Mouse (Mus musculus) stomach, embryonic 14.5 days (tissue): ENCODE data around the gene BC004004. TPM values are rescaled to one million over a fixed set of nuclear protein-coding genes. Genes with fewer than 3 reads are reported as not detected.

Experiments used
- ATAC-seq: fragments of 200-750 bp; cut with Nextera tagmentation; 2 replicates; pipeline ENCODE4 v1.8.0; 2017; ENCODE audit warnings: low read depth, moderate TSS enrichment; ENCODE audit not compliant: insufficient number of reproducible peaks, insufficient read depth, low FRiP score
- H3K27ac ChIP-seq: fragments of 300-500 bp; sonication (generic); 2 replicates; pipeline ENCODE4 v1.5.1; 2014; ENCODE audit warnings: mild to moderate bottlenecking, low read length, moderate library complexity, mixed read lengths
- H3K27me3 ChIP-seq: fragments of 300-500 bp; sonication (generic); 2 replicates; pipeline ENCODE4 v1.6.1; 2014; ENCODE audit warnings: low read length, control low read depth, mixed read lengths; ENCODE audit not compliant: control insufficient read depth, insufficient read depth
- H3K36me3 ChIP-seq: fragments of 300-500 bp; sonication (generic); 2 replicates; pipeline ENCODE4 v1.6.1; 2014; ENCODE audit warnings: mild to moderate bottlenecking, control low read depth, low read length, moderate library complexity, mixed read lengths; ENCODE audit not compliant: control insufficient read depth, insufficient read depth
- H3K4me1 ChIP-seq: fragments of 300-500 bp; sonication (generic); 2 replicates; pipeline ENCODE4 v1.6.1; 2014; ENCODE audit warnings: low read length, control low read depth, mixed read lengths; ENCODE audit not compliant: control insufficient read depth, insufficient read depth
- H3K4me2 ChIP-seq: fragments of 300-500 bp; sonication (generic); replicated peaks from 2 replicates; pipeline ENCODE4 v1.6.1; 2014; ENCODE audit warnings: low read depth, low read length, control low read depth
- H3K4me3 ChIP-seq: fragments of 300-500 bp; sonication (generic); 2 replicates; pipeline ENCODE4 v1.5.1; 2014; ENCODE audit warnings: low read depth, low read length, control low read depth
- H3K9ac ChIP-seq: fragments of 300-500 bp; sonication (generic); replicated peaks from 2 replicates; pipeline ENCODE4 v1.6.1; 2014; ENCODE audit warnings: low read depth, mild to moderate bottlenecking, control low read depth, low read length, moderate library complexity, mixed read lengths
- H3K9me3 ChIP-seq: fragments of 300-500 bp; sonication (generic); 2 replicates; pipeline ENCODE4 v1.6.1; 2016; ENCODE audit warnings: low read depth, low read length, control low read depth; ENCODE audit not compliant: control insufficient read depth
- WGBS: fragments of 180-500 bp; shearing (Covaris S2); extraction: QIAGEN DNeasy Blood & Tissue Kit; methylation state at CpG from one replicate; pipeline ENCODE4 v1.1.7; 2014; 5-methylcytosine and 5-hydroxymethylcytosine counted together
- polyA plus RNA-seq: library from polyadenylated mRNA; unstranded; fragments of >200 nt; fragmentation: Nextera tagmentation; extraction: Ambion mirVana; gene quantifications from 2 replicates; pipeline ENCODE4 v1.2.1, GENCODE M21; 2014

The BC004004 gene
- polyA plus RNA-seq, 1 experiment from 2014 or later, result 79.5 TPM

DNA sequence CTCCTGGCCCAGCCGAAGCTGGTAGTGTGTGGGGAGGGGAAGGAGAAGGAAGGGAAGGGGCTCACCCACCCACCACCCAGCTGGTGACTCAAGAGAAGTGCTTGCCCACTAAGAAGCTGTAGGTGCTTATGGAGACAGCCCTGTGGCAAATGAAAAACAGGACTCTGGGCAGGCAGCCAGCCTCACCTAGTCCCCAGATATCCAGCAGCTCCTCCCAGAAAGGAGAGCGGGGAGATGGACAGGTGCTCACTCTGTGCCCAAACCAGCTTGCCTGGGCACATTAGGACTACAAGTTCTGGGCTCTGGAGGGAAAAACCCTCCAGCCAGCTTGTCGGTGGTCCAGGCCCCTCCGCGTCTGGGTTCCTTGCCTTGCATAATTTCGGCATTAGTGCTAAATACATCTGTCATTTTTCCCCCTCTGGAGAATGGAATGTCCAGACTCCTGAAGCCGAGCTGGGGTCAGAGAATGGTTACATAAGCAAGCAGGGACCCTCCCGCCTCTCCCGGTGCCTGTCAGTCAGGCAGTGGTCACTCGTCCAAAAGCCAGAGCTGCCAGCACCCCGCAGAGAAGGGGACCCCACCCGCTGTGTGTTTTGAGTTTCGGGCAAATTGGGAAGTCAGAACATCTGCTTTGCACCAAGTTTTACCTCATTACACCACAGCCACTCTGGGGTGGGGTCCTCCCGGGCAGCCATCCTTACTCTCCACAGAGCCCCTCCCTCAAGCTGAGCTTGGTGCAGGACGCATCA is 36.6 kb downstream of the BC004004 start:
- H3K27ac ChIP-seq, result no peak overlapping the region
- no peaks in the 10 kb centered on the region for H3K9me3 ChIP-seq
- ATAC-seq, result no peak
- no peaks in the 10 kb centered on the region for H3K27me3 ChIP-seq
- H3K9ac ChIP-seq, result no peak overlapping the region
- H3K36me3 ChIP-seq, result no peaks in the 10 kb centered on the region; the same call in 1 of the 2 replicates
- H3K4me2 ChIP-seq, result no peak overlapping the region; the same call in 1 of the 2 replicates
- 13% methylated on average over 15 of the region's 15 CpGs for WGBS
- H3K4me1 ChIP-seq, result peaks cover 21% of the 10 kb centered on the region
- no peak overlapping the region for H3K4me3 ChIP-seq

DNA sequence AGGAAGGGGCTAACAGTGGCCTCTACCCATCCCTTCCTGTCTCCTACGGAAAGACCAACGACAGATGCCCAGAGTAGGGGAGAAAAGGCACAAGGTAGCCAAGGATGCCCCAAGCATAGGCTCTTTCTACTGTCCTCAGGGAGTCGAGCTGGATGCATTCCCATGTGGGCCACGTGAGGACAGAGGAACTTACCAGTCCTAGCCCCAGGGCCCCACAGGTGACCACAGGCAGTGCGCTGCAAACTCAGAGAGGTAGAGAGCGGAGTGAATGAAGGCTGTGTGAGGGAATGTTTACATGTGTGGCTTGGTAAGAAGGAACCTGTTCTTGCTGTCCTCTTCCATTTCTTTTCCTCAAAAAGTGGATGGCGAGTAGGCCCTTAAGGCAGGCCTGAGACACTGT is 37.3 kb downstream of the BC004004 start:
- peaks cover 21% of the 10 kb centered on the region for H3K4me1 ChIP-seq
- 58% methylated on average over 7 of the region's 7 CpGs for WGBS
- H3K9ac ChIP-seq, result no peak overlapping the region
- no peaks in the 10 kb centered on the region; the same call in 1 of the 2 replicates for H3K36me3 ChIP-seq
- no peak overlapping the region for H3K4me2 ChIP-seq
- H3K27me3 ChIP-seq, result no peaks in the 10 kb centered on the region
- no peak overlapping the region for H3K4me3 ChIP-seq
- H3K27ac ChIP-seq, result no peak overlapping the region
- ATAC-seq, result no peak
- no peaks in the 10 kb centered on the region for H3K9me3 ChIP-seq

DNA sequence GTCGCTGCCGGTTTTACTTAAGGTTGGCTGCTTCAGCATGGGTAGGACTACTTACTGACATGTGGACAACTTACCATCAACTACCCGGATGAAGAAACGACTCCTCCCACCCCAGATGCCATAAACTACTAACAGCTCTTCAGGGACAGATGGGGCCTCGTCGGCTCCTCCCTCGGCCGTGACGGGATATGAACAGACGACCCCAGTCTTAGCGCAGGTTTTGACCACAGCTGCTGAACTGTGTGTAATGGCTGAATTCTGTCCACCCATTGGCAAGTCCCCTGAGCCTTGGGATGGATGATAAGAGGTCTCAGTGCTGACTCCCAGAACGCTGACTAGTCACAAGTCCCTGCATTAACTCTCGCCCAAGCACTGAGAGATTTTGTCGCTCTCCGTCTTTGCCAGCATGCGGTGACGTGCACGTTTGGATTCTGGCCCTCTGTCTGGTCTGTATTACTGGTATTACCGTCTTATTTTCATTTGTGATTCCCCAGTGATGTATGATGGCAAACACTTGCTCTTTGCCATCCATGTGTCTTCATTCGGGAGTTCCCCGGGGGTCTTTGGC is 41.6 kb downstream of the BC004004 start:
- Histone ChIP-seq H3K36me3 (no peaks in the 10 kb centered on the region), H3K27me3 (no peaks in the 10 kb centered on the region), H3K4me3 (no peak overlapping the region), H3K4me2 (no peak overlapping the region), H3K9me3 (0 out of 2 replicates have a peak, but pooled peaks cover 3% of the 10 kb centered on the region), H3K4me1 (peaks cover 16% of the 10 kb centered on the region), H3K27ac (no peak overlapping the region), H3K9ac (no peak overlapping the region)
- 78% methylated on average over 21 of the region's 21 CpGs for WGBS
- no peak for ATAC-seq

GRCm38 (mm10) chr17:29311602-29312001 is 43.0 kb downstream of the BC004004 start:
- H3K4me2 ChIP-seq, result no peak overlapping the region
- no peak overlapping the region for H3K9ac ChIP-seq
- H3K27me3 ChIP-seq, result no peaks in the 10 kb centered on the region
- 0 out of 2 replicates have a peak, but pooled peaks cover 3% of the 10 kb centered on the region for H3K9me3 ChIP-seq
- H3K4me1 ChIP-seq, result peaks cover 7% of the 10 kb centered on the region; the same call in 1 of the 2 replicates
- no peak overlapping the region for H3K27ac ChIP-seq
- WGBS, result 88% methylated on average over 8 of the region's 8 CpGs
- no peaks in the 10 kb centered on the region for H3K36me3 ChIP-seq
- no peak overlapping the region for H3K4me3 ChIP-seq
- no peak for ATAC-seq

GRCm38 (mm10) chr17:29312082-29312481 is 43.5 kb downstream of the BC004004 start:
- 92% methylated on average over 2 of the region's 2 CpGs for WGBS

GRCm38 (mm10) chr17:29313300-29313699 is 44.7 kb downstream of the BC004004 start:
- no peak overlapping the region for H3K27ac ChIP-seq
- no peaks in the 10 kb centered on the region for H3K4me1 ChIP-seq
- no peak overlapping the region for H3K9ac ChIP-seq

More at GRCm38 (mm10) chr17:29312082-29312481, 43.5 kb downstream of the BC004004 start:
- Histone ChIP-seq H3K36me3 (no peaks in the 10 kb centered on the region), H3K9ac (no peak overlapping the region), H3K4me3 (no peak overlapping the region), H3K4me2 (no peak overlapping the region), H3K27me3 (no peaks in the 10 kb centered on the region), H3K27ac (no peak overlapping the region), H3K4me1 (peaks cover 4% of the 10 kb centered on the region; the same call in 1 of the 2 replicates), H3K9me3 (0 out of 2 replicates have a peak, but pooled peaks cover 3% of the 10 kb centered on the region)
- no peak for ATAC-seq

GRCm38 (mm10) chr17:29315672-29316465 is 47.3 kb downstream of the BC004004 start:
- no peak overlapping the region for H3K4me3 ChIP-seq
- H3K27me3 ChIP-seq, result no peaks in the 10 kb centered on the region
- H3K27ac ChIP-seq, result 0 out of 2 replicates have a peak overlapping the region, but pooled peaks have one; percentile 61
- 0 out of 2 replicates have a peak, but pooled peaks cover 3% of the 10 kb centered on the region for H3K9me3 ChIP-seq
- no peaks in the 10 kb centered on the region for H3K4me1 ChIP-seq
- WGBS, result 52% methylated on average over 9 of the region's 9 CpGs
- H3K9ac ChIP-seq, result no peak overlapping the region
- H3K4me2 ChIP-seq, result no peak overlapping the region
- H3K36me3 ChIP-seq, result no peaks in the 10 kb centered on the region
- ATAC-seq, result no peak

More at GRCm38 (mm10) chr17:29313300-29313699, 44.7 kb downstream of the BC004004 start:
- 0 out of 2 replicates have a peak, but pooled peaks cover 3% of the 10 kb centered on the region for H3K9me3 ChIP-seq
- no peaks in the 10 kb centered on the region for H3K36me3 ChIP-seq
- H3K4me2 ChIP-seq, result no peak overlapping the region
- H3K4me3 ChIP-seq, result no peak overlapping the region
- ATAC-seq, result no peak
- H3K27me3 ChIP-seq, result no peaks in the 10 kb centered on the region

DNA sequence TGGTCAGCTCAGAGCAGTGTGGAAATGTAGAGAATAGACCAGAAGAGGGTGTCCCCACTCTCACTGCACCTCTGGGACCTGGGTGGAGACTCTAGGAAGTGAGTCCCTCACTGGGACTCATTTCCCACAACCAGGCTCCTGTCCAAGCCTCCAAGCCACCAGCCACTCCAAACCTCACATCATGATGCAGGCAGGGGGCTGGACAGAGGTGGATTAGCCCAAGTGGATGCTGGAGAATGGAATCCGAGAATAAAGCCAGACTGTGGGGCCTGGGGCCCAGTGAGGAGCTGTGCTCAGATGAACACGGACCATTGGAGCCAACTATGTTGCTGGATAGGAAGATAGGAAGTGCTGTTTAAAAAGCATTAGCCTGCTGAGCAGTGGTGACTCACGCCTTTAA is 48.3 kb downstream of the BC004004 start:
- Histone ChIP-seq H3K27ac (no peak overlapping the region), H3K27me3 (no peaks in the 10 kb centered on the region), H3K4me3 (no peak overlapping the region), H3K36me3 (no peaks in the 10 kb centered on the region), H3K9ac (no peak overlapping the region), H3K4me2 (no peak overlapping the region), H3K4me1 (no peaks in the 10 kb centered on the region), H3K9me3 (0 out of 2 replicates have a peak, but pooled peaks cover 3% of the 10 kb centered on the region)
- ATAC-seq, result no peak
- 77% methylated on average over 3 of the region's 3 CpGs for WGBS
